Mouse (Mus musculus) cortical plate, adult 2 months (tissue): ENCODE data around the gene Adad1. TPM values are rescaled to one million over a fixed set of nuclear protein-coding genes. Genes with fewer than 3 reads are reported as not detected.

Source experiments
- H3K27ac ChIP-seq: fragments of 200-500 bp; 2 replicates; pipeline ENCODE4 v1.5.1; 2012; ENCODE audit warnings: low read length, control low read depth, inconsistent platforms; ENCODE audit not compliant: insufficient read depth
- H3K4me1 ChIP-seq: fragments of 200-500 bp; 2 replicates; pipeline ENCODE4 v1.6.1; 2011; ENCODE audit warnings: low read length; ENCODE audit not compliant: control insufficient read depth, insufficient read depth
- H3K4me3 ChIP-seq: fragments of 200-500 bp; 2 replicates; pipeline ENCODE4 v1.5.1; 2011; ENCODE audit warnings: mild to moderate bottlenecking, low read length, control low read depth; ENCODE audit not compliant: insufficient read depth
- CTCF ChIP-seq: fragments of 200-500 bp; IDR thresholded peaks from 2 replicates; pipeline ENCODE4 v1.5.1; 2011; ENCODE audit warnings: mild to moderate bottlenecking, control low read depth, low read length; ENCODE audit not compliant: insufficient read depth; ENCODE audit errors: extremely low read depth
- POLR2A ChIP-seq: fragments of 200-500 bp; IDR thresholded peaks from 2 replicates; pipeline ENCODE4 v1.6.1; 2011; ENCODE audit warnings: mild to moderate bottlenecking, low read length, control low read depth; ENCODE audit not compliant: insufficient read depth; ENCODE audit errors: extremely low read depth
- polyA plus RNA-seq: library from polyadenylated mRNA; depleted of rRNA; stranded (reverse); fragments of >200 nt; gene quantifications from 2 replicates; pipeline ENCODE4 v1.2.3, GENCODE M21; 2012; rRNA removed

Adad1 gene
- polyA plus RNA-seq = not detected in 2 replicates

GRCm38 (mm10) chr3:37063406-37063805 is at the start of gene Adad1:
TSS of gene Adad1 (plus strand) at chr3:37063527.
- no peak within 1 kb of the TSS for H3K4me3 ChIP-seq
- no peak for TF ChIP-seq CTCF
- no peak for TF ChIP-seq POLR2A
- no peaks in the 10 kb centered on the region for H3K4me1 ChIP-seq
- no peak within 1 kb of the TSS for H3K27ac ChIP-seq

GRCm38 (mm10) chr3:37037979-37038378 is 25.3 kb upstream of the Adad1 start:
- TF ChIP-seq POLR2A = no peak
- no peak for TF ChIP-seq CTCF
- Histone ChIP-seq H3K4me3 (no peak overlapping the region), H3K4me1 (no peaks in the 10 kb centered on the region), H3K27ac (no peak overlapping the region)

GRCm38 (mm10) chr3:37039811-37040210 is 23.5 kb upstream of the Adad1 start:
- Histone ChIP-seq H3K4me3 (no peak overlapping the region), H3K4me1 (no peaks in the 10 kb centered on the region), H3K27ac (no peak overlapping the region)
- TF ChIP-seq POLR2A = no peak

- H3K27ac ChIP-seq = no peak overlapping the region
- no peak for TF ChIP-seq CTCF
- TF ChIP-seq POLR2A = no peak
- no peaks in the 10 kb centered on the region for H3K4me1 ChIP-seq
- H3K4me3 ChIP-seq = no peak overlapping the region
Observed at GRCm38 (mm10) chr3:37051491-37051890, 11.8 kb upstream of the Adad1 start.

- TF ChIP-seq CTCF (peak; percentile 35; the same call in 1 of the 2 replicates), POLR2A (no peak)
- no peak overlapping the region for H3K4me3 ChIP-seq
- H3K4me1 ChIP-seq = no peaks in the 10 kb centered on the region
- H3K27ac ChIP-seq = no peak overlapping the region
Observed at GRCm38 (mm10) chr3:37073211-37073610, 9.9 kb downstream of the Adad1 start.

- no peak for TF ChIP-seq POLR2A
- no peak for TF ChIP-seq CTCF
- H3K27ac ChIP-seq = no peak overlapping the region
- H3K4me3 ChIP-seq = no peak overlapping the region
- H3K4me1 ChIP-seq = no peaks in the 10 kb centered on the region
Observed at GRCm38 (mm10) chr3:37084860-37085259, 21.5 kb downstream of the Adad1 start.

- Histone ChIP-seq H3K4me3 (no peak overlapping the region), H3K4me1 (no peaks in the 10 kb centered on the region), H3K27ac (no peak overlapping the region)
- TF ChIP-seq POLR2A (no peak), CTCF (no peak)
Observed at GRCm38 (mm10) chr3:37090721-37091120, 27.4 kb downstream of the Adad1 start.

- Histone ChIP-seq H3K4me3 (no peak within 1 kb of the TSS), H3K4me1 (no peaks in the 10 kb centered on the region), H3K27ac (no peak within 1 kb of the TSS)
- no peak for TF ChIP-seq CTCF
- no peak for TF ChIP-seq POLR2A
Observed at GRCm38 (mm10) chr3:37125655-37126054, 62.3 kb downstream of the Adad1 start, which contains the start of gene Il2. TSS of gene Il2 (minus strand) at chr3:37125959.

- H3K4me3 ChIP-seq = no peak overlapping the region
- TF ChIP-seq POLR2A (no peak), CTCF (no peak)
- H3K27ac ChIP-seq = no peak overlapping the region
- H3K4me1 ChIP-seq = no peaks in the 10 kb centered on the region
Observed at GRCm38 (mm10) chr3:37126162-37126561, 62.8 kb downstream of the Adad1 start.

- TF ChIP-seq CTCF (no peak), POLR2A (no peak)
- Histone ChIP-seq H3K4me3 (no peak overlapping the region), H3K27ac (no peak overlapping the region), H3K4me1 (no peaks in the 10 kb centered on the region)
Observed at GRCm38 (mm10) chr3:37128269-37128668, 64.9 kb downstream of the Adad1 start.

- TF ChIP-seq CTCF = no peak
- no peak for TF ChIP-seq POLR2A
- no peaks in the 10 kb centered on the region for H3K4me1 ChIP-seq
Observed at GRCm38 (mm10) chr3:37129063-37129462, 65.7 kb downstream of the Adad1 start.

More at GRCm38 (mm10) chr3:37129063-37129462, 65.7 kb downstream of the Adad1 start:
- Histone ChIP-seq H3K4me3 (no peak overlapping the region), H3K27ac (no peak overlapping the region)
